Mouse (Mus musculus) retina, adult 2 months (tissue): ENCODE results near the gene Dnase1.
"Not testable (repeated sequence)": the region's sequence is repeated elsewhere in the genome, so short reads cannot be mapped to it uniquely, and the experiment has no call there.

Source experiments
- DNase-seq: peaks from one replicate; pipeline ENCODE4 v3.0.0-alpha.2; 2012; ENCODE audit warnings: low read depth, low spot score

Gene Dnase1

GRCm38 (mm10) chr16:4036807-4037206 lies at the start of gene Dnase1:
Gene Dnase1, plus strand, starts transcription at chr16:4036942.
- no peak for DNase-seq

- no peak for DNase-seq
These were observed 48.3 kb upstream of the Dnase1 start for GRCm38 (mm10) chr16:3988410-3988809.

DNA sequence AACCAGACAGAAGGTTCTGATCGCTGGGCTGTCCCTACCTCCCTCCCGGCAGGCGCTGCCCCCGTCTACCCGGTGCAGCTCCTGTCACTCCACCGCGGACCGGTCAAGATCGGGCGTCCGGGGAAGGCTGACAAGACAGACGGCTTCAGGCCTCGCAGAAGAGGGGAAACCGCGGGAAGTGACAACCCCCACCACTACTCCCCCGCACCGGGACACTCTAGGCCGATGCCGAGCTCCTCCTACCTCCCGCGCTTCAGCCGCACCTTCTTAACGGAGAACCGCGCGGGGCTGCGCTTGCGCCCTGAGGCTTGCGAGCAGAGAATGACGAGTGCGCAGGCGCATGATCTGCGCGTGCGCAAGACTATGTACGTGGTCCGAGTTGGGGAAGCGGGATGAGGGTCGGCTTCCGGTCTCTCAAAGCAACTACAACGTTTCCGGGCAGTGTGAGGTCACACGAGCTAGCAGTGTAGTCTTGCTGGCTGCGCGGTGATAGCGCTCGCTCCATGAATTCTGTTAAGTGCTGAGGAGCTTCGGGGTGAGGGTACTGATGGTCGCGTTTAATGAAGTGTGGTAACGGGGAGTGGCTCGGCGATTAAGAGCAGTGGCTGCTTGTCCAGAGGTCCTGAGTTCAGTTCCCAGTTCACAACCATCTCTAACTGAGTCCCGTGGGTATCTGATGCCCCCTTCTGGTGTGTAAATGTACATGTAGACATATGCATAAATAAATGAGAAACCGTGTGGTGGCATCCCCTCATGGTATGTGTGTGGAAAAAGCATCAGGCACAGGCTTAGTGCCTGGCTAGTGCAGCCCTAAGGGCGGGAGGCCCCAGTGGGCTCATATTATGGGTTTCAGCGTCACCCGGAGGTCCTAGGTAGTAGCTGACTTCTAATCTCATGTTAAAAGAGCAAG lies 33.0 kb upstream of the Dnase1 start, which contains the start of gene Slx4:
TSS of gene Slx4 (minus strand) at position 282 of the 910 bp plus-strand sequence.
- DNase-seq, result peak; percentile 92

GRCm38 (mm10) chr16:4012882-4013570 lies 23.7 kb upstream of the Dnase1 start:
- no peak for DNase-seq

GRCm38 (mm10) chr16:4014040-4014668 lies 22.6 kb upstream of the Dnase1 start:
- no peak for DNase-seq

GRCm38 (mm10) chr16:4016786-4017185 lies 20.0 kb upstream of the Dnase1 start:
- DNase-seq, result not testable (repeated sequence)

DNA sequence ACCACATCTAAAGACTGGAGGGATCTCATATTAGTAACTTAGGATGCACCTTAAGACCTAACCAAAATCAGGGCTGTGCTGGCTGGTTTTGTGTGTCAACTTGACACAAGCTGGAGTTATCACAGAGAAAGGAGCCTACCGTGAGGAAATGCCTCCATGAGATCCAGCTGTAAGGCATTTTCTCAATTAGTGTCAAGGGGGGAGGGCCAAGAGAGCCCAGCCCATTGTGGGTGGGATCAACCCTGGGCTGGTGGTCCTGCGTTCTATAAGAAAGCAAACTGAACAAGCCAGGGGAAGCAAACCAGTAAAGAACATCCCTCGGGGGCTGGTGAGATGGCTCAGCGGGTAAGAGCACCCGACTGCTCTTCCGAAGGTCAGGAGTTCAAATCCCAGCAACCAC lies 19.3 kb upstream of the Dnase1 start:
- not testable (repeated sequence) for DNase-seq

DNA sequence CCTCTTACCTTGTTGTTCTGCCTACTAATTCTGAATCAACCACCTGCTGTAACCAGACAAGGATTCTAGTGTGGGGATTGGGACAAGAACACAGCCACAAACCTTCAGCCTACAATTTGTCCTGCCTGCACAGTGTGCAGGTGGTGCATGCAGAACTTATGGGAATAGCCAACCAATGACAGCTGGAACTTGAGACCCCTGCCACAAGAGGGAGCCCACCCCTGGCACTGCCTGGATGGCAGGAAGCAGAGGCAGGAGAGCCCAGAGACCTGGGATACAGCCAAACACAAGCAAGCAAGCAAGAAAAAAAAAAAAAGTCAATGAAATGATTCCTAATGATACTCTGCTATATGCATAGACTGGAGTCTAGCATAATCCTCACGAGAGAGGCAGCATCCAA lies 15.5 kb upstream of the Dnase1 start:
- DNase-seq, result no peak

DNA sequence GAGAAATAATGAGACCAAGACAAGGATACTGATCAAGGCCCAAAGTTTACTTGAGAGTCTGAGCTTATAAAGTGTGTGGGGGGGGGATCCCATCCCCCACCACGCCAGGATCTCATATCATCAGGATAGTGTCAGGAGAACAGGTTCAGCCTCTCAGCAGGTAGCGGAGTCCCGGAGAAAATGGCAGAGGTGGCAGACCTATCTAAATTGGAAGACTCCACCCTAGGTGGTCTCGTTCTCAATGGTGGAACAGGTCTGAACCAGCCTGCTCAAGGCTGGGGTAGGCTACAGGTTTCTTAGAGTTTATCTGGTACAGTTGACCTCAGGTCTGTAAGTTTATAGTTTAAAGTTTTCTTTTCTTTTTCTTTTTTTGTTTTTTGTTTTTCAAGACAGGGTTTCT lies 14.0 kb upstream of the Dnase1 start:
- no peak for DNase-seq

- no peak for DNase-seq
These were observed 10.1 kb upstream of the Dnase1 start for GRCm38 (mm10) chr16:4026672-4027071.

- no peak for DNase-seq
These were observed 9.5 kb upstream of the Dnase1 start for GRCm38 (mm10) chr16:4027211-4027610.

DNA sequence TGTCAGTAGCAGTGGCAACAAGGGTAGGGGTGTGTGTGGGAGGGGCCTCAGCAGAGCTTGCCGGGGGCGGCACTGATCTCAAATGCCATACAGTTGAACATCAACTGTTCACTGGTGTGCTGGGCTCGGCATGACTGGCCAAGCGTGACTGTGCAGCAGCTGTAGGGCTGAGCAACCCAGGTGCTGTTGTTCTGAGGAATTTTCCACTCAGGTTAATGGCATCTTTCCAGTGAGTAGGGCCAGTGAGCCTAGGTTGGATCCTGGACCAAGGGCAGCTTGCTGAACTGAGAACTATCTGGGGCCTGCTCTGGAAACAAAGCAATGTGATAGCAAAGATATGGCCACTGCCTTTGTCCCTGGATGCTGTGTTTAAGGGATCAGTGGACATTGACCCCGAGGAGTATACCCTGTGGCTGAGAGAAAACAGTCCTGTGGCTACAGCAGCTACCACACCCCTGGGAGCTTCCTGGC lies 7.3 kb upstream of the Dnase1 start:
- no peak for DNase-seq

- no peak for DNase-seq
These were observed 6.2 kb upstream of the Dnase1 start for GRCm38 (mm10) chr16:4030501-4030900.

DNA sequence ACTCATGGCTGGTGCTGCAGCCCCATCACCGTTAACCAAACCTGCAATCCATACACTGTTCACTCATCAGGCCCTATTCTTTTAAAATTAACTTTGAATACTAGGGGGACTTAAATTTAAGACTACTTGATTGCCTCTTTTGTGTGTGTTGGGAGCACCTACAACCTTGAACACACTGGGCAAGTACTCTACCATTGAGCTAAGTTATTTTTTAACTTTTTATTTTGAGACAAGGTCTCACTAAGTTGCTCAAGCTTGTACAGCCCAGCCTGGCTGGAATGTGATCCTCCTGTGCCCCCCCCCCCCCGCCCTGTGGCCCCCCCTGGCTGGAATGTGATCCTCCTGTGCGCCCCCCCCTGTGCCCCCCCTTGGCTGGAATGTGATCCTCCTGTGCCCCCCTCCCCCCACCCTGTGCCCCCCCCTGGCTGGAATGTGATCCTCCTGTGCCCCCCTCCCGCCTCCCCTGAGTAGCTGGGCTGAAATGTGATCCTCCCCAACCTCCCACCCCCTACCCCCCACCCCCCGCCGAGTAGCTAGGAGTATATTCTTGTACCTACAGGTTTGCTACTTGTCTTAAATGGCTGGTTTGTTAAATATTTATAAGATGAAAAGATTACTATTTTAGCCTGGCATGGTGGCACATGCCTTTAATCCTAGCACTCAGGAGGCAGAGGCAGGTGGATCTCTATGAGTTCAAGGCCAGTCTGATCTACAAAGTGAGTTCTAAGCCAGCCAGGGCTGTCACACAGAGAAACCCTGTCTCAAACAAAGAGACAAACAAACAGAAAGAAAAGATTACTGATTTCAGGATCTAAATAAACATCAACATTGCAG lies 5.1 kb upstream of the Dnase1 start:
- DNase-seq, result no peak

DNA sequence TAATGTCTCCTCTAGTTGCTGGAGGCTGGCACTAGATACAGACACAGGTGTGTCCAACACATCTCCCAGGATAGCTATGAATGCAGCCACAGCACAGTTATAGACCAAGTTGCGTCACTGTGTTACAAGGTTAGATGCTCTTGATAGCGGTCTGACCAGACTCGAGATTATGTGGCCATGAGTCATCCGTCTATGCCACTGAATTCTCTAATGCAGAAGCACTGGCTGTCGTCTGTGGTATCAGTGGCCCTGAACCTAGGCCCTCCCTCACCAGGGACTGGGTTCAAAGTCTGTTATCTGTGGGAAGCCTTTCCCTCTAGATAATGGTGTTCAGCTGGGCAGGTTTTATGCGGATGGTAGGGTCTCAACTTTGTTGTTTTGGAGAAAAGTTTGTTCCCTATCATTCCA lies 4.4 kb upstream of the Dnase1 start:
- no peak for DNase-seq

- no peak for DNase-seq
These were observed 2.8 kb upstream of the Dnase1 start for GRCm38 (mm10) chr16:4033971-4034370.

DNA sequence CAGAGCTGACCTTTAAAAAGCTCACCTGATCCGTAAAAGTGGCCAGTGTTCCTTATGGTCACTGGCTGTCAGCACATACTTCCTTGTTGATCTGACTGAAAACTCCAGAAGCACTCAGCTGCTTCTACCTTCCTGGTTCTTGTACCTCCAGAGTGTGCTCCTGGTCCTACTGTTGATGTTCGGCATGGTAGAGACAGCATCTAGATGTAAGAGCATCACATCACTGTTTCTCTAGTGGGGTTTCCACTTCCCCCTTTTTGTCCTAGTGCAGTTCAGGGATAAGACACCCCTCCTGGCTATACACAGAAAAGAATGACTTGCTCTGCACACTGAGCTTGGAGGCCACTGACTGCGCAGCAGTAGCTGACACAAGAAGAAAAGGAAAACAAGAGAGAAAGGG lies 2.3 kb upstream of the Dnase1 start:
- DNase-seq, result no peak

GRCm38 (mm10) chr16:4035575-4035974 lies 1.2 kb upstream of the Dnase1 start:
- DNase-seq, result no peak

DNA sequence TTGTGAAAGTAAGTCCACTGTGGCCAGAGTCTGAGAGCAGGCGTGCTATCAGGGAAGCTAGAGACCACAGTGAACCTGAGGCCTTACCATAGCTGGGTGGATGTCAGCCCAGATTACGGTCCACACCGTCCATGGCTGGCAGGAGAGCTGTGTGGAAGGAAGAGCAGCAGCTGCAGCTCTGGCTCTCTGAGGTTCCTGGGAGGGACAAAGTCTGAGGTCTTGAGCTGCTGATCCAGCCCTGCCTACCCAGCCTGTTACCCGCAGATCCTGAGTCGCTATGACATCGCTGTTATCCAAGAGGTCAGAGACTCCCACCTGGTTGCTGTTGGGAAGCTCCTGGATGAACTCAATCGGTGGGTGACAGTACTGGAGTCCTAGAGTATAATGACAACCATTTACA lies 948 bp downstream of the Dnase1 start:
- DNase-seq, result no peak

DNA sequence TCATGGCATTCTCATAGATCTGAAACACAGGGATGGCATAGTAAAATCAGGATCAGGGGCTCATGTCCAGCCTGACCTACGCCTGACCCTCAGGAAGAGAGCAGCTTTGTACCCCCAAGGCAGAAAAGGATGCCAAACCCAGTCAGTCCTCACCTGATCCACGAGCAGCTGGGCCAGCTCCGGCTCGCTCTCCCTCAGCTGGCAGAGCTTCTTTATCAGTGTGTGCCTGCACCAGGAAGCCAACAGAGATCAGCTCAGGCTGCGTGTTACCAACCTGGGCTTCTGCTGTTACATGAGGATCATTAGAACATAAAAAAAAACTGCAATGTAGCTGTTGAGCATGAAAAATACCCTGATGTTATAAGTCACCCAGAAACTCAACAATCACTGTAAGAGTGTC lies 3.5 kb downstream of the Dnase1 start:
- DNase-seq, result no peak

DNA sequence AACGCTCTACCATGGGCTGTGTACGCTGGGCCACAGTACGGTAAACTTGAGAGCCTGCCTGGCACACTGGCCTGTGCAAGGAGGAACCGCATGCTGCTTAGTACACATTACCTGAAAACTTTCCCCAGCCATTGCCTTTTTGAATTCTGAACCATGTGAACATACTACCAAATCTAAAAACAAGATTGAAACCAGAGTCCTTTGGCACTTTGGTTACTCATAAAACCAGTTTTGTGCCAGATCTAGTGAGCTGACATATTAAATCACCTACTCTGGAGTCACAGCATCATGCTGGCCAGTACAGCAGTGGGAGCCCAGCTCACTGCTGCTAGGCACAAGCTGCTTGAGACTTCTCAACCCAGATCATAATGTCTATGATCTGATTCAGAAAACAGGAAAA lies 4.9 kb downstream of the Dnase1 start:
- DNase-seq, result no peak
